Mouse (Mus musculus) thymus, adult 2 months (tissue): ENCODE data around the gene Parg. TPM values are rescaled to one million over a fixed set of nuclear protein-coding genes. Genes with fewer than 3 reads are reported as not detected.

Source experiments
- DNase-seq: peaks from one replicate; pipeline ENCODE4 v3.0.0; 2021
- H3K27ac ChIP-seq: fragments of 200-500 bp; 2 replicates; pipeline ENCODE4 v1.5.1; 2012; ENCODE audit warnings: low read length, control low read depth; ENCODE audit not compliant: control insufficient read depth, insufficient read depth
- H3K27me3 ChIP-seq: fragments of 200-500 bp; 2 replicates; pipeline ENCODE4 v1.6.1; 2012; ENCODE audit warnings: mild to moderate bottlenecking, low read length, moderate library complexity, mixed read lengths; ENCODE audit not compliant: control insufficient read depth, insufficient read depth
- H3K36me3 ChIP-seq: fragments of 200-500 bp; 2 replicates; pipeline ENCODE4 v1.6.1; 2012; ENCODE audit warnings: mild to moderate bottlenecking, low read length, moderate library complexity; ENCODE audit not compliant: control insufficient read depth, insufficient read depth
- H3K4me1 ChIP-seq: fragments of 200-500 bp; replicated peaks from 2 replicates; pipeline ENCODE4 v1.6.1; 2012; ENCODE audit warnings: low read length; ENCODE audit not compliant: control insufficient read depth, insufficient read depth
- H3K4me3 ChIP-seq: fragments of 200-500 bp; 2 replicates; pipeline ENCODE4 v1.5.1; 2012; ENCODE audit warnings: mild to moderate bottlenecking, low read length, control low read depth, moderate library complexity; ENCODE audit not compliant: control insufficient read depth, insufficient read depth
- CTCF ChIP-seq: fragments of 200-500 bp; IDR thresholded peaks from 2 replicates; pipeline ENCODE4 v1.5.1; 2012; ENCODE audit warnings: mild to moderate bottlenecking, control low read depth, low read length, moderate library complexity, borderline replicate concordance; ENCODE audit not compliant: control insufficient read depth, poor library complexity, insufficient read depth; ENCODE audit errors: extremely low read depth
- POLR2A ChIP-seq: fragments of 200-500 bp; IDR thresholded peaks from 2 replicates; pipeline ENCODE4 v1.6.1; 2012; ENCODE audit warnings: mild to moderate bottlenecking, low read length, control low read depth, moderate library complexity; ENCODE audit not compliant: control insufficient read depth, poor library complexity, insufficient read depth; ENCODE audit errors: extremely low read depth
- WGBS: fragments of 180-500 bp; shearing (Covaris S2); methylation state at CpG from one replicate; pipeline ENCODE4 v1.1.7; 2018; 5-methylcytosine and 5-hydroxymethylcytosine counted together
- polyA plus RNA-seq: library from polyadenylated mRNA; depleted of rRNA; stranded (reverse); fragments of >200 nt; gene quantifications from 2 replicates; pipeline ENCODE4 v1.2.3, GENCODE M21; 2012

Parg gene
- polyA plus RNA-seq, 1 experiment, result 9.0 TPM

DNA sequence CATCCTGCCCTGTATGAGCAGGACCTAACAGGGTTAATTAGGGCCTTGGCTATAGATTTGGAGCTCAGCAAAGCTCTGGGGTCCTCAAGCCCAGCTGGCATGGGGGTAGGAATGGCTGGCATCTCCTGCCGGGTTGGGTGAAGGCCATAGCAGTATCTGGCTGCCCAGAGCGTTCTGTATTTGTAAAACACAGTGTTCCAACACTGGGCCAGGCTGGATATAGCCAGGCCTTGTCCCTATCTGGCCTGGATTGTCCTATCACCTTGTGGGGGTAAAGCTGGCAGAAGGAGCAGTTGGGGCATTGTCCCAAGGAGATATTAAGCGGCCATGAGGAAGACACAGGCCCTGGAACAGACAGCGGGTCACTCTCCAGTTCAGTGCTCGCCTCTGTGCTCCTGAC lies 121.5 kb downstream of the Parg start:
- no peak for DNase-seq
- Histone ChIP-seq H3K4me1 (peaks cover 2% of the 10 kb centered on the region; the same call in 1 of the 2 replicates), H3K4me3 (no peak overlapping the region), H3K36me3 (no peaks in the 10 kb centered on the region), H3K27ac (no peak overlapping the region), H3K27me3 (no peaks in the 10 kb centered on the region; the same call in 1 of the 2 replicates)
- TF ChIP-seq CTCF (no peak), POLR2A (no peak)
- 91% methylated on average over 5 of the region's 5 CpGs for WGBS

DNA sequence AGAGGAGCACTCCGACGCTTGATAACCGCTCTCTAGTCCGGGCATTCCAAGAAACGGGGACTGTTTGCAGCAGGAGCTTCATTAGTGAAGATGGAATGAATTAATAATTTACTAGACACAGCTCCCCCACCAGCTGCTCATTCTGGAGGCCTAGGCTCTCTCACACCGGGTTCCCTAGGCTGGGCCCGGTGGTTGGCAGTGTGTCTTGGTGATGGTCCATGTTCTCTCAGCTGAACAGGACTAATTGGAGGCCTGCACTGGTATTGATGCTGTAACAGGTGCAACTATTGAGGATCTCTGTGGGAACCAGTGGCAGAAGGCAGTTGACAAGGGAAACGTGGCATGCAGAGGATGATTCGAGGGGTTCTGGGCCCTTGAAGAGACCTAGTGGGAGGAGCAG lies 125.6 kb downstream of the Parg start:
- no peak for DNase-seq
- no peak overlapping the region for H3K27ac ChIP-seq
- H3K4me3 ChIP-seq, result no peak overlapping the region
- H3K27me3 ChIP-seq, result no peaks in the 10 kb centered on the region
- no peaks in the 10 kb centered on the region; the same call in 1 of the 2 replicates for H3K4me1 ChIP-seq
- 91% methylated on average over 9 of the region's 9 CpGs for WGBS
- TF ChIP-seq POLR2A, result no peak
- no peak for TF ChIP-seq CTCF
- no peaks in the 10 kb centered on the region for H3K36me3 ChIP-seq

DNA sequence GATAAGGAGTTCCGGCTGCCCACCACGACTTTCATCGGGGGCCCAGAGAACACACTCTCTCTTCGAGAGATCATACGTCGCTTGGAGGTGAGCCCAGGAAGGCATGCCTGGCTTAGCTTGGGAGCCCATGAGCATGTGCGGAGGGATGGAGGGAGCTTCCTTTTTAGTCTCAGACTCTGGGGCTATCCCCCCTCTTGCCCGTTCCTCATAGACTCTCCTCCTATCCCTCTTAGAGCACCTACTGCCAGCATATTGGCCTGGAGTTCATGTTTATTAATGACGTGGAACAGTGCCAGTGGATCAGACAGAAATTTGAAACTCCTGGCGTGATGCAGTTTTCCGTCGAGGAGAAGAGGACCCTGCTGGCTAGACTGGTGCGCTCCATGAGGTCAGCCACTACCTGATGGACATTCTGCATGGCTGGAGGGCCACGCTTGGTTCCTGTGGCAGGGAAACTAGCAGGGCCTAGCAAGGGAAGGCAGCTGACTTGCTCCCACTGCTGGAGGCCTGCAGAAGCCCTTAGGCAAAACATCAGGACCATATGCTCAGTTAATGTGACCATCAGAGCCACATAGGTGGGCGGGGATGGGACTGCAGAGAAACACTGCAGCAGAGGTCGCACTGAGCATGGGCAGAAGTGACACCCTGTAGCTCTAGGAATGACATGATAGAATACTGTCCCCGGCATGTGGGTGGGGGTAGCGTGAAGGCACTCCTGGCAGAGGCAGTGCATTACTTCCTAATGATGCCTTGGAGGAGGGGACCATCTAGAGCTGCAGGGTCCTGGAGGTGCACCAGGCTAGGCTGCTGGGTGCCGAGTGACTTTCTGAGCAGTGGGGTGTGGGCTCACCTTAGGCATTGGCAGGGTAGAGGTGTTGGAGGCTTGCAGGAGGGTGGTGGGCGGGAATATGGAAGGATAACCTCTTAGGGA lies 131.0 kb downstream of the Parg start:
- 93% methylated on average over 20 of the region's 20 CpGs for WGBS
- no peak for DNase-seq

DNA sequence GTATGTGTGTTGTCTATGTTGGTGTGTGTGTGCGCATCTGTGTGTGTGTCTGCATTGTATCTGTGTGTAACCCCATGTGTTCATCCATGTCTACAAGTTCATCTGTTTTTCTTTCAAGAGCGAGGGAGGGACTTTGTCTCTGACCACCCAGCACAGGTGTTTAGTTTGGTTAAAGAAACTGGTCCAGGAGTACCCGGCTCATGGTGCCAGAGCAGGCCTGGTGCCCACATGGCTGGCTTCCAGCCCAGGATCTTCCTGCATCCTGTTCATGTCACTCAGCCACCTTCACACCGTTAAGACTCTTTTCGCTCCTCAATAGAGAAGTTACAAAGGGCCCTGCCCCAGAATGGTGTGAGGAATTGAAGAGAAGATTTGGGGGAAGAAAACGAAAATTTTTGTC lies 134.3 kb downstream of the Parg start:
- H3K4me3 ChIP-seq, result no peak overlapping the region

More for the DNA sequence above, 131.0 kb downstream of the Parg start:
- TF ChIP-seq CTCF (no peak), POLR2A (no peak)
- Histone ChIP-seq H3K4me3 (no peak overlapping the region), H3K36me3 (no peaks in the 10 kb centered on the region), H3K4me1 (no peaks in the 10 kb centered on the region), H3K27me3 (no peaks in the 10 kb centered on the region), H3K27ac (no peak overlapping the region)

DNA sequence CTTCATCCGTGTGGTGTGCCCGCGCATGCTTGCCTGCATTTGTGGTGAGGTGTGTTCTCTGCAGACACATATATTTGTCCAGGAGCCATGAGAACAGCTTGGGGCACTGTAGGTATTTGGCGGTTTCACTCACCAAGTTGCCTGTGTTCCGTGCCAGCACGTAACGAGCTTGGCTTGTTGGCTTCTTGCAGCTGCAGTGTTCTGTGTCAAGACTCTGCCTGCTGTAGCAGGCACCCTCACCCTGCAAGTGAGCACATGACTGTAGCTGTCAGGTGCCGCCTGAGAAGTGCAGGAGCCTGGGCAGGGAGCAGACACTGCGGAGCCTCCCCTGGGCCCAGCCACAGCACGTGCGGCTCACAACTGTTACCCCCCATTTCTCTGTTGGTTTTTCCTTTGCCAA lies 134.8 kb downstream of the Parg start:
- WGBS, result 87% methylated on average over 11 of the region's 11 CpGs
- DNase-seq, result no peak
- no peaks in the 10 kb centered on the region for H3K4me1 ChIP-seq
- no peaks in the 10 kb centered on the region for H3K36me3 ChIP-seq
- H3K27ac ChIP-seq, result no peak overlapping the region
- no peak for TF ChIP-seq CTCF
- TF ChIP-seq POLR2A, result no peak
- no peaks in the 10 kb centered on the region for H3K27me3 ChIP-seq
- no peak overlapping the region for H3K4me3 ChIP-seq

More for the DNA sequence above, 134.3 kb downstream of the Parg start:
- no peak for DNase-seq
- Histone ChIP-seq H3K27me3 (no peaks in the 10 kb centered on the region), H3K4me1 (no peaks in the 10 kb centered on the region), H3K27ac (no peak overlapping the region), H3K36me3 (no peaks in the 10 kb centered on the region)
- TF ChIP-seq CTCF (no peak), POLR2A (no peak)
- WGBS, result 45% methylated on average over 6 of the region's 6 CpGs

DNA sequence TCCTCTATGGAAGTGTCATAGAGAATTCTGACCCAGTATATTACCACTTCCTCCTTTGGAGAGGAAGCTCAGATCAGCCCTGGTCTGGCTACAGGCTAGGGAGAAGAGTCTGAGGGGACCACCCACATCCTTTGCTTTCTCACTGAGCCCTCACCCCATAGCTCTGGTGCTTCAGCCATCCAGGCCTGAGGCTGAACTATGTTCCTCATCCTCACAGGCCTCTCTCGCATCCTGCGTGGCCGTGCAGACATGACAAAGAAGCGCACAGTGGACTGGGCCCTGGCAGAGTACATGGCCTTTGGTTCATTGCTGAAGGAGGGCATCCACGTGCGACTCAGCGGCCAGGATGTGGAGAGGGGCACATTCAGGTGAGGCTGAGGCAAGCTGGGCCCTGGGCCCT lies 140.1 kb downstream of the Parg start:
- Histone ChIP-seq H3K4me3 (no peak overlapping the region), H3K36me3 (no peaks in the 10 kb centered on the region), H3K4me1 (no peaks in the 10 kb centered on the region), H3K27ac (no peak overlapping the region), H3K27me3 (no peaks in the 10 kb centered on the region)
- TF ChIP-seq POLR2A, result no peak
- no peak for TF ChIP-seq CTCF
- DNase-seq, result no peak
- WGBS, result 82% methylated on average over 7 of the region's 7 CpGs
